Mouse (Mus musculus) Muller cell, postnatal 12 days (primary cell): ENCODE data around the gene Ncf4.

Experiments
- DNase-seq: peaks from one replicate; pipeline ENCODE4 v3.0.0-alpha.2; 2015; ENCODE audit errors: inconsistent ontology term

Gene Ncf4

GRCm38 (mm10) chr15:78244695-78245492, at the start of gene Ncf4:
TSS of gene Ncf4 (plus strand) at chr15:78244801.
- DNase-seq: no peak

DNA sequence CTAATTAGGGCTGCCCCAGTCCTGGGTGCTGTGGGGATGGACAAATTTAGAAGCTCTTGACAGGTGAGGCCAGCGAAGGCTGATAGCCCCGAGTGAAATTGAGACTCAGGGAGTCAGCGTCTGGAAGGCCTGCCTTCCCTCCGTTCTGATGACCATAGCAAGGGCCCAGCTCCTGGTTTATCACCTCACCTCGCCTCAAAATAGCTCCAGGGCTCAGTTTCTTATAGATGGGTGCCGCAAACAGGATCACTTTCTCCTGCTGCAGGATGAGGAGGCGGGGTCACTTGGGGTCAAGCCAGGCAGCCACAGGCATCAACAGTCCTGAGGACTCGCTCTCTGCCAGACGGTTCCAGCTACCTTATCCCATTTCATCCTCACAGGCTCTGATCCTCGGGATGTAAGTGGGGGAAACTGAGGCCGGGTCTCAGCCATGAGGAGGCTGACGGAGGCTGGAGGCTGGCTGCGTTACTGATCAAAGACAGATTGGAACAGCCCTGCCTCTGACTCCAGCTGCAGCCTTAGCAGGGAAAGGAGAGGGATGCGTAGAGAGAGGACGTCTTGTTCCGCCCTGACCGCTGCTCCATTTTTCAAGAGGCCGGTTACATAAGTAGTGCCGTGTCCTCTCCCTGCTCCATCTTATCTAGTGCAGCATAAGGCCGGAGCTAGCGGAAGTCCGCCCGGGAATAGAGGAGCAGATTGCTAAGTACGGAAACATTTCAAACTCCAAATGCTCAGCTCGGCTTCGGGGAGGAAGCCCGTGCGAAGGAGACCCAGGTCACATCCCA, 49.3 kb upstream of the Ncf4 start:
- DNase-seq: no peak

GRCm38 (mm10) chr15:78204053-78204847, 40.4 kb upstream of the Ncf4 start:
- DNase-seq: peak; percentile 74

- DNase-seq: peak; percentile 62
Observed at GRCm38 (mm10) chr15:78205192-78205591, 39.4 kb upstream of the Ncf4 start.

DNA sequence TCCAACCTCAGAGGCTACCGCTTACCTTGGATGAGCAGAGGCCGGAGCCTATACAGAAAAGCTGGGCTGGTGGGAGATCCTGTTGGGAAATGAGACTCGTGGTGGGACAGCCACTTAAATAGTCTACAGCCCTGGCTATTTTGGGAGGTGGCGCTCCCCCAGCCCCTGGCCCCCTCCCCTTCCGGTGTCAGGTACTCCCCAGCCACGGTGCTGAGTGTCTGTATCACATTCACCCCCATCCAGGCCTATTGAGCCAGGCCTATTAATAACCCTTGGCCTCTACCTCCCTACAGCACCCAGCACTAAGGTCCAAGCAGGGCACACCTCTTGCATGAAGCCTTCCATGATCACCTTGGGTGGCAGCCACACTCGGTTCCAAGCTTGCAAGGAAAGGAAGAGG, 38.3 kb upstream of the Ncf4 start, which contains the start of gene Pvalb:
Pvalb (minus strand) TSS at position 89 of the 400 bp plus-strand sequence.
- DNase-seq: no peak

DNA sequence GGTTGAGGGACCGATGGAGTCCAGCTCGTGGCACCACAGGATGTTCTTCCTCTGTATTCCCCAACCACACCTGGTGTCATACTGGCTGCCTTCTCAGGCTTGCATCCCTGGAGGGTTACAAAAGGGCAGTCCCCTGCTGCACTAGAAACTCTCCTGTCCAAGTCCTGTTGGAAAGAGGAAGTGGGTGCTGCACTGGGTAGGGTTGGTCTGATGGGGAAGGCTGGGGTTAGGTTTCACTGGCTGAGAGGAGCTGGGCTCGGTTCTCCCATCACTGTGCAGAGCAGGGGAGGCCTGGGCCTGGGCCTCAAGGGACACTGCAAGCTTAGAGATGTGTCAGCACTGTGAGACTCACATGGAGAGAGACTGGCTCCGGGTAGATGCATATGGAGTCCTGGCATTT, 34.4 kb upstream of the Ncf4 start:
- no peak for DNase-seq

GRCm38 (mm10) chr15:78211367-78211766, 33.2 kb upstream of the Ncf4 start:
- no peak for DNase-seq

GRCm38 (mm10) chr15:78215269-78215668, 29.3 kb upstream of the Ncf4 start:
- DNase-seq: peak; percentile 50

- no peak for DNase-seq
Observed at GRCm38 (mm10) chr15:78227816-78228215, 16.8 kb upstream of the Ncf4 start.

- DNase-seq: no peak
Observed at GRCm38 (mm10) chr15:78231346-78232331, 13.0 kb upstream of the Ncf4 start.

DNA sequence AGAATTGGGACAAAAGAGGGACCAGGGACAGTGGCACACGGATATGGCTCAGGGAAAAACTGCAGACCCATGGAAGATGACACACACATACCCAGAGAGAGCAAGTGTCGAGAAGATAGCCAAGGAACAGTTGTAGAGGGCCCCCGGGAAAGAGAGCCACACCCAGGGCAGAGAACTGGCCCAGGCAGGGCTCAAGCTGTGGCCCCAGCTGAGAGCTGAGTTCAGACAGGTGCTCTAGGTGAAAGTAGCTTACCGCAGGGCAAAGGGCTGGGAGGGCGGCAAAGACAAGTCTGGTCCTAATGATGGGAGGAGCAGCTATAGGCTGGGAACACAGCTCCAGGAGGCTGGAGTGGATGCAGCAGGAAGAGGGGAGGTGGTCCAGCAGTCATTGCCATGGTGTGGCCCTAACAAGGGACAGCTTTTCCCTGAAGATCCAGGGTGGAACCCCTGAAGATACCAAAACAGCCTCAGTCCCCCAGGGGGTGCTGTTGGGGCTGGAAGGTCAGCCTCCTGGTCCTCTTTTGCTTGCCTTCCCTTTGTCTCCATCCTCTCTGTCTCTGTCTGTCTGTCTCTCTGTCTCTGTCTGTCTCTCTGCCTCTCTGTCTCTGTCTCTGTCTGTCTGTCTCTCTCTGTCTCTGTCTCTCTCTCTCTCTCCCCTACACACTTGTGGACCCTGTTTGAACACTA, 9.6 kb upstream of the Ncf4 start:
- no peak for DNase-seq

GRCm38 (mm10) chr15:78239453-78239852, 5.1 kb upstream of the Ncf4 start:
- peak; percentile 60 for DNase-seq

DNA sequence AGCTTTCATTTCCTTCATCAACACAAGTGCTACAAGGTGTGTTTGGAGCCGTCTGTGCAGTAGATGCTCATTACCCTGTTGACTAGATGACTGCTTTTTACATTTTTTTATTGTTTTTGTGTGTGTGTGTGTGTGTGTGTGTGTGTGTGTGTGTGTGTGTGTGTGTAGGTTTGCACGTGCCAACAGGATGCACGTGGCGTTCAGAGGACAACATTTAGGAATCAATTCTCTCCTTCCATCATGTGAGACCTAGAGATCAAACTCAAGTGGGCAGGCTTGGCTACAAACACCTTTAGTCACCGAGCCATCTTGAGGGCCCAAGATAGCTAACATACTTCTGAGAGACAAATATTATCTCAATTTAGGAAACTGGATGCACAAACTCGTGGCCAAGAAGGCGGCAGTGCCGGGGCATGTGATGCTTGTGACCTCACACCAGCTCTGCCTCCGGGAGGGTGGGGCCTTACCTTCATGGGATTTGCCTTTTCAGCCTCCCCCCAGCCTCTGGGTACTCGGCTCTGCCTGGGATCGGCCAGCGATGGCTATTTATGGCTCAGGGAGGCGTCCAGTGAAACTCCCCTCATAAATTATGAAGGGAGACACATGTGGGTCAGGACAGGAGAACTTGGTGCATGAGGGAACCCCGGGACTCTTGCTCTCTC, 4.5 kb upstream of the Ncf4 start:
- no peak for DNase-seq

GRCm38 (mm10) chr15:78241335-78241734, 3.3 kb upstream of the Ncf4 start:
- DNase-seq: no peak

- DNase-seq: no peak
Observed at GRCm38 (mm10) chr15:78243061-78243460, 1.5 kb upstream of the Ncf4 start.

DNA sequence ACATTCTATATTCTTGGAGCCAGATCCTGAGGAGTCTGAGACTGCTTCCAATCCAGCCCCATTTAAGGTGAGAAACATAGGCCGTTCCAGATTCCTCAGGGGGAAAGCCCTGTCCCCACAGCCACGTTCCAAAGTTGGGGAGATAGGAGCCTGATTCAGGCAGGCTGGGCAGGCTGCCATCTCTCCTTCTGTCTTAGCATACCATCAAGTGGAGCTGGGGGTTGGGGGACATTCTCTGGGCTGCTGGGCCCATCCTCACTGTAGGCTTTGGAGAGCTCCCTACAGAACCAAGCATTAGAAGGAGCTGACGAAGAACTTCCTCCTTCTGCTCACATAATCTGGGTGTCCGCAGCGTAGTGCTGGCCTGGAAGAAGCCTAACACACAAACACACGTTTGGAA, 827 bp upstream of the Ncf4 start:
- no peak for DNase-seq

- no peak for DNase-seq
Observed at GRCm38 (mm10) chr15:78246143-78247116, 1.8 kb downstream of the Ncf4 start.

DNA sequence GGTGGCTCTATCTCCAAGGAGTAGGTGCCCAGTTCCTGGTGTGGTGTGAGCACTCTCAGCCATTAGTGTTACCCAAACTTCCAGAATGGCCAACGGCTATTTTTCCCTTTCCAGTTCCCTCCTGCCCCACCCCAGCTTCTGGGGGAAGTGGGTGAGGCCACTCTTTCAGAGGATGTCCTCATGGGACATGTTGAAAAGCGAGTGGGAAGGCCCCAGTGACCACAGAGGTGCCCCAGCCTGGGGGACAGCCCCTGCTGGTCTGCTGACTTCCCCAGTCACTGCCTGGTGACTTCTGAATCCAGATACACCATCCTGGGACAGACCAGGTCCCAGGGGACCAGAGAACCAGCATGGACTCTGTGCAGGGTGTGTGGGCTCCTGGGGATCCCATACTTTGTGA, 3.1 kb downstream of the Ncf4 start:
- no peak for DNase-seq

GRCm38 (mm10) chr15:78248410-78248809, 3.8 kb downstream of the Ncf4 start:
- DNase-seq: no peak
